Mouse (Mus musculus): ENCODE data around the gene Borcs7. TPM values are rescaled to one million over a fixed set of nuclear protein-coding genes. Genes with fewer than 3 reads are reported as not detected.

Gene Borcs7
- total RNA-seq (2014; rRNA removed) = 13.2 and 16.3 TPM in 2 replicates
- polyA plus RNA-seq (2015; fragmentation: Nextera tagmentation; extraction: Ambion mirVana) = 41.3 and 43.0 TPM in 2 replicates

- Histone ChIP-seq H3K9me3 (ENCODE audit: low read length) (no peaks in the 10 kb centered on the region), H3K4me1 (ENCODE audit: insufficient read depth, low read length) (no peaks in the 10 kb centered on the region), H3K36me3 (ENCODE audit: insufficient read depth, low read length) (0 out of 2 replicates have a peak, but pooled peaks cover 4% of the 10 kb centered on the region), H3K9ac (replicated peaks; ENCODE audit: low read length, poor library complexity, severe bottlenecking) (peak within 1 kb of the TSS; percentile 88), H3K4me2 (ENCODE audit: low read depth, low read length, poor library complexity, severe bottlenecking) (peak within 1 kb of the TSS; percentile 59), H3K4me3 (ENCODE audit: low read depth, low read length) (peak within 1 kb of the TSS; percentile 65), H3K27me3 (ENCODE audit: insufficient read depth, low read length) (no peaks in the 10 kb centered on the region), H3K27ac (ENCODE audit: low read depth, low read length) (peak within 1 kb of the TSS; percentile 89)
- ATAC-seq (ENCODE audit: low FRiP score) (peak; percentile 93), DNase-seq (ENCODE audit: low spot score) (peak; percentile 94)
- WGBS = 2% methylated on average over 44 of the region's 44 CpGs
- TF ChIP-seq CTCF (IDR thresholded peaks at IDR 0.05) = no peak
Measured at GRCm38 (mm10) chr19:46689460-46690372, at the start of gene Borcs7. Gene Borcs7 (plus strand): TSS chr19:46689906.

GRCm38 (mm10) chr19:46640780-46641179 lies 48.9 kb upstream of the Borcs7 start:
- Histone ChIP-seq H3K27me3 (ENCODE audit: insufficient read depth, low read length) (no peaks in the 10 kb centered on the region), H3K9me3 (ENCODE audit: low read length) (no peaks in the 10 kb centered on the region), H3K4me3 (ENCODE audit: low read depth, low read length) (no peak overlapping the region), H3K27ac (ENCODE audit: low read depth, low read length) (no peak overlapping the region), H3K9ac (replicated peaks; ENCODE audit: low read length, poor library complexity, severe bottlenecking) (no peak overlapping the region), H3K36me3 (ENCODE audit: insufficient read depth, low read length) (peaks cover 6% of the 10 kb centered on the region), H3K4me2 (ENCODE audit: low read depth, low read length, poor library complexity, severe bottlenecking) (no peak overlapping the region), H3K4me1 (ENCODE audit: insufficient read depth, low read length) (peaks cover 3% of the 10 kb centered on the region; the same call in 1 of the 2 replicates)
- WGBS = 89% methylated on average over 8 of the region's 8 CpGs
- no peak for DNase-seq (ENCODE audit: low spot score)
- no peak for TF ChIP-seq CTCF (IDR thresholded peaks at IDR 0.05)
- ATAC-seq (ENCODE audit: low FRiP score) = no peak

- peaks cover 6% of the 10 kb centered on the region for H3K36me3 ChIP-seq (ENCODE audit: insufficient read depth, low read length)
- no peak overlapping the region for H3K9ac ChIP-seq (replicated peaks; ENCODE audit: low read length, poor library complexity, severe bottlenecking)
- peaks cover 3% of the 10 kb centered on the region; the same call in 1 of the 2 replicates for H3K4me1 ChIP-seq (ENCODE audit: insufficient read depth, low read length)
- H3K9me3 ChIP-seq (ENCODE audit: low read length) = no peaks in the 10 kb centered on the region
- no peak overlapping the region for H3K4me3 ChIP-seq (ENCODE audit: low read depth, low read length)
- 67% methylated on average over 19 of the region's 19 CpGs for WGBS
- H3K27ac ChIP-seq (ENCODE audit: low read depth, low read length) = peak overlapping the region; percentile 55
- peak; percentile 56 for DNase-seq (ENCODE audit: low spot score)
- no peaks in the 10 kb centered on the region for H3K27me3 ChIP-seq (ENCODE audit: insufficient read depth, low read length)
- no peak for TF ChIP-seq CTCF (IDR thresholded peaks at IDR 0.05)
- no peak overlapping the region for H3K4me2 ChIP-seq (ENCODE audit: low read depth, low read length, poor library complexity, severe bottlenecking)
- ATAC-seq (ENCODE audit: low FRiP score) = no peak; the same call in 1 of the 2 replicates
Measured at GRCm38 (mm10) chr19:46641420-46642085, 48.2 kb upstream of the Borcs7 start.

GRCm38 (mm10) chr19:46642136-46642753 lies 47.5 kb upstream of the Borcs7 start:
- no peak for TF ChIP-seq CTCF (IDR thresholded peaks at IDR 0.05)
- H3K27me3 ChIP-seq (ENCODE audit: insufficient read depth, low read length) = no peaks in the 10 kb centered on the region
- peaks cover 6% of the 10 kb centered on the region for H3K36me3 ChIP-seq (ENCODE audit: insufficient read depth, low read length)
- no peak overlapping the region for H3K4me2 ChIP-seq (ENCODE audit: low read depth, low read length, poor library complexity, severe bottlenecking)
- no peak for DNase-seq (ENCODE audit: low spot score)
- no peak overlapping the region for H3K9ac ChIP-seq (replicated peaks; ENCODE audit: low read length, poor library complexity, severe bottlenecking)
- H3K9me3 ChIP-seq (ENCODE audit: low read length) = no peaks in the 10 kb centered on the region
- no peak for ATAC-seq (ENCODE audit: low FRiP score)
- WGBS = 64% methylated on average over 22 of the region's 22 CpGs
- peaks cover 3% of the 10 kb centered on the region; the same call in 1 of the 2 replicates for H3K4me1 ChIP-seq (ENCODE audit: insufficient read depth, low read length)
- peak overlapping the region; percentile 55 for H3K27ac ChIP-seq (ENCODE audit: low read depth, low read length)
- H3K4me3 ChIP-seq (ENCODE audit: low read depth, low read length) = no peak overlapping the region

- Histone ChIP-seq H3K27me3 (ENCODE audit: insufficient read depth, low read length) (no peaks in the 10 kb centered on the region), H3K4me1 (ENCODE audit: insufficient read depth, low read length) (peaks cover 3% of the 10 kb centered on the region; the same call in 1 of the 2 replicates), H3K9me3 (ENCODE audit: low read length) (no peaks in the 10 kb centered on the region), H3K27ac (ENCODE audit: low read depth, low read length) (0 out of 2 replicates have a peak overlapping the region, but pooled peaks have one; percentile 7), H3K9ac (replicated peaks; ENCODE audit: low read length, poor library complexity, severe bottlenecking) (no peak overlapping the region), H3K4me3 (ENCODE audit: low read depth, low read length) (no peak overlapping the region), H3K36me3 (ENCODE audit: insufficient read depth, low read length) (peaks cover 6% of the 10 kb centered on the region), H3K4me2 (ENCODE audit: low read depth, low read length, poor library complexity, severe bottlenecking) (no peak overlapping the region)
- no peak for DNase-seq (ENCODE audit: low spot score)
- no peak for TF ChIP-seq CTCF (IDR thresholded peaks at IDR 0.05)
- no peak for ATAC-seq (ENCODE audit: low FRiP score)
- WGBS = 85% methylated on average over 5 of the region's 5 CpGs
Measured at GRCm38 (mm10) chr19:46643236-46643635, 46.5 kb upstream of the Borcs7 start.

Data from midbrain, postnatal 0 days (tissue).